Mouse (Mus musculus) neural tube, embryonic 10.5 days (tissue): ENCODE measurements around the gene Opcml.

Source experiments
- DNase-seq: peaks from one replicate; pipeline ENCODE4 v3.0.0-alpha.2; 2017; ENCODE audit warnings: low spot score; ENCODE audit errors: extremely low spot score

The Opcml gene

DNA sequence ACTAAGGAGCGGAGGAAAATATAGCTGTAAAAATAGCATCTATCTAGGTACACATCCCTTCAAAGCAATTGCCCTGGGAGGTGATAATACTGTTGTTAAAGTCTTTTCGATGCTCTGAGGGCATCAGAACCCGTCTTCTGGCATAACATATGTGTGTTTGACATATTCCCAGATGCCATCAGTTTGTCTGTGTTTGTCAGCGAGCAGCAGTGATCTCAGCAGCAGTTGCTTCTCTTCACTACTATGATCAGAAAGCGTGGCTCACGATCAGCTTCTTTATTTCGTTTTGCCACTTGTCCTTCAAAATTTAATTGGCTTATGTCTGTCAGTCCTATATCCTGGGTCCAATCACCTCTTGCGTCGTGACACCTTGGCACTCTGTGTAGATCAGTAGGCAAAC is 447.9 kb downstream of the Opcml start:
- DNase-seq, result no peak

DNA sequence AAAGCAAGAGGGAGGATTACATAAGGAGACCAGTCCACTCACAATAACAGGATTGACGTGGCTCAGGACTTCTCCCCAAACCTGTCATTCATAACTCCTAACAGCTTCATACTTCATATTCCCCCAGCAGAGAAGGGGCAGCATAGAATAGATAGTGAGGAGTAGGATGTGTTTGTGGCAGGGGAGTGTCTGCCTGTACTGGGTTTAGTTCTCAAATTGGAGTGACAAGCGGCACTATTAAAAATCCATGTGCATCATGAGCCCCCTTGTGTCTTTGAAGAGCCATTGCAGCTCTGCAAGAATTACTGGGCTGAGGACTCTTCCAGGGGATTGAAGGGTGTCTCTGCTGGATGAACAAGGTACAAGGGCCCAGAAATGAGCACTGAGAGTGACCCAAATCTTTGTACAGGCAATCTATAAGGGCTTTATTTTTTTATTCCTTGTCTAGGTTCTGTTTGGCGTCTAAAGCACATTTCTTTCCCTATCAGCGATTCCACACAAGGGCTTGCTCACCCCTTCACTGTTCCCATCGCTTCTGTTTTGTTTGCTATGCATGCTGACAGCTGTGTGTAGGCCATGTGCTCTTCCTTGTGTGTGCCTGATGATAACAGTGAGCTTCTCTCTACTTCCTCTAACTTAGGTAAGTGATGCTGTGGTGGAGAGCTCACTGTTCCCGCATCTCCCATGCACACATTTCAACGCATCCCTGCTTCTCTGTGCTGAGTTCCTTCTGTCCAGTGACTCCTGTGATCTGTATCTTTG is 457.3 kb downstream of the Opcml start:
- DNase-seq, result peak; percentile 15

DNA sequence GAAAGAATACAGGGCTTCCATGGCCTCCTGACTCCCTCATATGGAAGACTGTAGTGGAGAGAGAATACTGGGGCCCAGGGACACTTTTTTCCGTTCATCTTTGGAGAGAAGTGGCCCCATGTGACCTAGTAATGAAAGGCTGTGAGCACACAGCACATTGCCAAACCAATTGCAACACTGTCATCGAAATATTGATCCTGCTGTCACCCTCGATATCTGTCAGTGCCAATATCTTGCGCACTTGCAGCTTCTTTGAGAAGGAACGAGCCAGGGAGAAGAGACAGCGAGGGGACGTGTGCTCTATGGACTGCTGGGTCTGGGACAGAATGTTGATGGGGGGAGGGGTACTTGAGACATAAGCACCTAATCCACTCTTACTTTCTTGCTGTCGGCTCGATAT is 460.8 kb downstream of the Opcml start:
- peak; percentile 9 for DNase-seq

DNA sequence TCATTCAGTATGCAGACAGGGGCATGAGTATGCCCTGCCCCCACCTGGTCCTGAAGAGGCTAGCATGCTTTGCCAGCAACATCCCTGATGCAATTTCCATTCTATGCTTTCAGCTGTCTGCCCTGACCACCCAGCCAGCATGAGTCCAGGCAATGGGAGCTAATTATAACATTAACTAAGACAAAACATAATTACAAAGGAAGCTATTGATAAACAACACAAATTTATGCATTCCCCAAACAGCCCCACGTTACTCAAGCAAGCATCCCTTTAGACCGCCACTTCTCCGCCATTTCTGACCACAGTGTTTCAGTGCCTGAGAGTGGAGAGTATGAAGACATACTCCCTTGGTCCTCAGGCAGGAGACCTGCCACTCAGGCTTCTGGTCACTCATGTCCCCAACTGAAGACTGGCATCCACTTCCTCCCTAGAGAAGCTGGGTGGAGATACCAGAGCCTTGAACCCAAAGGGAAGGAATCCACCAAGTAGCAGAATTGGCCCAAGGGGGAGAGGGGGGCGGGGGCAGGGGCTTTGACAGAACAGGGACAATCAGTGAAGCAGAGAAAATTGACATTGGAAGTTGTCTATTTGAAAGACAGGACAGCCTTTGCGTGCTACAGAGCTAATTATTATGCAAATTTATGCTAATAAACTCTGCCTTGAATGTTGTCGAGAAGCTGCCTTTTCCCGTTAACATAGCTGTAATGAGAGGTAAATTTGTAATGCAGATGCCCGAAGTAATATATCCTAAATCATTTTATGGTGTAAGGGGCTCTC is 464.7 kb downstream of the Opcml start:
- DNase-seq, result peak; percentile 11

DNA sequence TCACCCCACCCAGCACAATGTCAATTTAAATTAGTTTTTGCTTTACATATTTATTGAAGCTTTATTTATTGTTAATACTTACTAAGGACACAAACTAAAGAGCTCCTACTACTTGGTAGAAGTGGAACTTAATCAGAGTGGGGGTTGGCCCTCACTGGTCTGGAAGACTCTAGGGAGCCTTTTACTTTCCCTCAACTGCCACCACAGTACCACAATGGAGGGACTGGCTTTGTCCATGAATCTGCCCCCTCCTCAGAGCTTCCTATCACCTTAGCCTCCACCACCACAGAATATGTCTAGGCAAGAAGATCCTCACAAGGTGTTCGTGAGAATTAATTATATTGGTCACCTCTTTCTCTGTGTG is 465.3 kb downstream of the Opcml start:
- no peak for DNase-seq

DNA sequence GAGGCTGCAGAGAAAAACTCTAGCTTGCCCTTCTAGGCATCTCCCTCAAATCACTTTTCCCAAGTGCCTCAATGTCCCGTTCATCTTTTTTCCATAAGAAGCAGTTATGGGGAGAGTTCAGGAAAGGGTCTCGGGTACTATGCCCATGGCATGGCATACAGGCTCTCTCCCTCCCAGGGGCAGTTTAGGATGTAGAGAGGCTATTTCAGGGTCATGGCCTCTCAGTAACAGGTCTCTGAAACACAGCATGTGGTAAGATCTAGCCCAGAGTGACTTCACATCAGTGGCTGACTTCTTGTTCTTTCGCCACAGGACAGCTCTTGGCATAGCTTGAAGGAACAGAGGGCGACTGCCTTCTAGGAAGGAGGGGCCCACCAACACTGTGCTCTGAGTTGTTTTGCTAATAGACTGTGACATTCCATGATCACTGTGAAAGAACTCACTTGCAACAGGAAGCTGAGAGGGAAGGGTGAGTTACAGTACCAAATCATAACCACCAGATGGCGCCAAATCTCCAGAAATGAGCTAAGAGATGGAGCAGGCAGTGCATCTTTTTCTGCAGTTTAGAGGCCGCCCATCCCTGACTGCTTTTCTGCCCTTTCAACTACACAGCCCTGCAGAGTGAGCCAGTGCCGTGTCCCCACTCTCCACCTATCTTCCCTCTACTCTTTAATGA is 470.6 kb downstream of the Opcml start:
- DNase-seq, result peak; percentile 80

DNA sequence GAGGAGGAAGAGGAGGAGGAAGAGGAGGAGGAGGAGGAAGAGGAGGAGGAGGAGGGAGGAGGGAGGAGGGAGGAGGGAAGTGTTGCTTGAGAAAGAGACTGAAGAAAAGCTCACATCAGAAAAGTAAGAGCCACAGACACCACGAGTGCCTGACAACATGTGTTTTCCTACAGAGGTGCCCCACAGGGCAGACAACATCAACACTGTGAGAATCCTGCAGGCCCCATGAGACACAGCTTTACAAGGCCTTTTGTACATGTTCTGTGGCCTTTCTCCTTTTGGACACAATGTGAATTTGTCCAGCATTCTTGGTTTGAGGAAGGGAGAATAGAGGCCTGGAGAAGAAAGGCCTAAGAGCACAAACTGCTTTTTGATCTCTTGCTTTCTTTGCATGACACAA is 471.4 kb downstream of the Opcml start:
- no peak for DNase-seq

DNA sequence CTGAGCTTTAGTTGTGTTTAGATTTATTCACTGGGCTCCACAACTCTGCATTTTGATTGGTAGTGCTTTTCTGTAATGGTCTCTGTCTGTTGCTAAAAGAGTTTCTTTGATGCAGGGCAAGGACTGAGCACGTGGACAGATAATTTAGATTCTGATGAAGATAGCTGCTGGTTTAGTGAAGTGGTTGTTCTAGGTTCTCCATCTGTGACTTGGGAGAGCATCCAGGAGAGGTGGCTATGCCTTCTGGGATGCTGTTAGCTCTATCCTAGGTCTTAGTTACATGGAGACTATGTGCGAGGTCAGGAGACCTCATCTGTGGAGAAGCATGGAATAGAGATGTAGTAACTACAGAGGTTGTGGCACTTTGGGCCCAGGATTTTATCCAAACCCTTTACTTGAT is 472.3 kb downstream of the Opcml start:
- DNase-seq, result no peak

DNA sequence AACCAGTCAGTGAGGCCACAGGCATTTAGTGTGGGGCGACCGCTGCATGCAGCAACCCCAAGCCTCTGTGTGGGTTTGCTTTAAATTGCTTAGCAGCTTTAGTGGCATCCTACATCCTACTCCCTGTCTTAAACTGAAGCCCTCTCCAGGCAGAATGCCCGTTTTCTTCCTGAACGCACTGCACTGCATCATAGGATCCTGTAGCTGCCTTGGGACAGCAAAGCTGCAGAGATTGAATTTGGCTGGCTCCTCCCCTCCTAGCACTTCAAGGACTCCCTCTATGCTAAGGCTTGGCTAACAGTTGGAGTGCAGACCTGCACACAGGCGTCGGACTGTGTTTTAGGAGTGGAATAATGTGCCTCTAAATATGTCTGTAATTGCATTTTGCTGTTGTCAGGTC is 474.2 kb downstream of the Opcml start:
- DNase-seq, result no peak

DNA sequence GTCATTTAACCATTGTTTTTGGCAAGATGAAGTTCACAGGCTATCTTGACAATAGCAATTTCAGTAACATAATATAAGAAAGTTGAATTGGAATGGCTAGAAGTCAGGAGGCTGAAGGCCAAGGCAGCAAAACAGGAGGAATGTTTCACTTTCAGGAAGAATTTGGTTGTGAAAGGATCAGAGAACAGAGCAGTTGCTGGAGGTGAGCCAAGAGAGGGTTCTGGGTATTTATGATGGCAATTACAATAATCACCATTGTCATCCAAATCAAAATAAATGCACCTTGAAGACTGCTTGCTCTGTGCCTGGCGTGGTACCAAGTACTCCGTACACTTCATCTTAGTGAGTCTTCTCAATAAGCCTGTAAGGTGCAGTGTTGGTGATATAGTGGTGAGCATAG is 483.2 kb downstream of the Opcml start:
- no peak for DNase-seq

DNA sequence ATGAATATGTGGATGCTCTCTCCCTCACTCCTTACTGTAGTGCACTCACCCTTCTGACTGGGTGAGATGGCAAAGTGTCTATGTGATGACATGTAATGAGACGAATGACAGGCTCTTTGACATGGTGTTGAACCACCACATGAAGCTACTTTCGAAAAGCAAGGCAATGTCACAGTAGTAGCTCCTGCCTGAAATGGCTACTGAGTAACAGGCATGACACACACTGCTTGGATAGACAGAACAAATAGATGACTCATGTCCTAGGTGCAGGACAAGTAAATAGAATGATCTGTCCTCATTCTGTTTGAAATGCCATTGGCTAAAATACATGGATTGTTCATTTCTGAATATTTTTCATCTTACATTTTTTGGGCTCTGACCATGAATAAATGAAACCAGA is 488.0 kb downstream of the Opcml start:
- DNase-seq, result no peak

DNA sequence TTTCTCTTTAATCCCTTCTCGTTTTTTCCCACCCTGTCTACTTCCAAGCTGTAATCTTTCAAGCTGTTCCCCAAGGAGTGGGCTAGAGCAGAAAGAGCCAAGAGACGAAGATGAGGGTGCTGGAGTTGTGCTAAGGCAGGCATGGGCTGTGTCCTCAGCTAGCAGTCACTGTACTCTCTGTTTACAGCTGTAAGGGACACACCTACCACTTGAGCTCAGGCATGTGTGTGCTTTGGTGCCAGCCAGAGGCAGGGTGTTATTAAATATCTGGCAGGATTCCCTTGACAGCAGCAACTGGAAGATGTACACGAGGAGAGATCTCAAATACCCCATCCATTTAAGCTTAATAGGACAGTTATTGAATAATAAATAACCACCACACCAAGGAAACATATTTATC is 490.4 kb downstream of the Opcml start:
- DNase-seq, result no peak

DNA sequence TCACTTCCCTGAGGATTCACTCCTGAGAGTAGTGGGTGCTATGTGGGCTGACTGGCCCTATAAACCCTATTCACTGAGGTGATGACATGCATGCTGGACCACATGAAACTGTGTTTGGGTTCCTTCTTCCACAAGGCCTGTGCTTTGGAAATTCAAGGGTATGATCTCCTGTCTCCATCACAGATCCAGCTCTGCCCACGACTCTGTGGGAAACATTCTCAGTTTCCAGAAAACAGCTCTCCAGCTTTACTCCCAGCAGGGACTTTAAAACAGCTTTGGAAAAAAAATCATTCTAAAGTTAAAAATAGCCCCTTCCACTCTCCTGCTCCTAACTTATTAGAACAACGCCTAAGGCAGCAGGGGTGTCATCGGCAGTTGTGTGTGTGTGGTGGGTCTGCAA is 491.0 kb downstream of the Opcml start:
- no peak for DNase-seq

DNA sequence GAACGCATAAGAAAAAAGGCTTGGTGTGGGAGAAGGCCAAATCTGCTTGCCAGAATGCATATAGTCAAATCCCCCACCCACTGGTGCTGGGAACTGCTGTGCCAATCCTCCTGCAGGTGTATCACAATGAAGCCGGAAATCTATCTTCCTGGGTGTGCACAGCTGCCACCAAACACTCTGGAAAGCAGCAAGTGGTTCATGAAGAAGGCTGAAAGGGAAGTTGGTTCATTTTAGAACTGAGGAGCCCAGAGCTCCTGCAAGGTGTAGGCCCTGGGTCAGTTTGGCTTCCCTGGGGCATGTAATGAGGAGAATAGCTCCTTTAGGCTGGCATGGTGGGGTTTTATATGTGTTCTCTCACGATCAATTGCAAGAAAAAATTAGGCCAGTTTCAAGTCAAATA is 494.4 kb downstream of the Opcml start:
- no peak for DNase-seq

DNA sequence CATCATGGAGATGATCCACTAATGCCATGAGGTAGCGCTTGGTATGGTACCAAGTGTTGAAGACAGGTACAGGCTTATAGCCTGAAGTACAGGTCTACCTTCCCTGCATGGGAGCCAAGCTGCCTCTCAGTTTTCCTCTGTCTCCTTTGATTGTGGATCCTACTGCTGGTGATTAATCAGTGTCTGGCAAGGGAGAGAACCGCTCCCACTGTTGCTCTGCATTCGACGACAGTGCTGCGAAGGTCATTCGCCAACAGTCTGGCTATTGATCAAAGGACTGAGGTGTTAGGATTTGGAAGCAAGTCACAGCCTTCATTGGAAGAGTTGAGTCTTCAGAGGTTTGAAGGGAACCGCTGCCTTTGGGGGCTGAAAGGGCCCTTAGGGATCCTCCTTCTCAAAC is 495.8 kb downstream of the Opcml start:
- no peak for DNase-seq

DNA sequence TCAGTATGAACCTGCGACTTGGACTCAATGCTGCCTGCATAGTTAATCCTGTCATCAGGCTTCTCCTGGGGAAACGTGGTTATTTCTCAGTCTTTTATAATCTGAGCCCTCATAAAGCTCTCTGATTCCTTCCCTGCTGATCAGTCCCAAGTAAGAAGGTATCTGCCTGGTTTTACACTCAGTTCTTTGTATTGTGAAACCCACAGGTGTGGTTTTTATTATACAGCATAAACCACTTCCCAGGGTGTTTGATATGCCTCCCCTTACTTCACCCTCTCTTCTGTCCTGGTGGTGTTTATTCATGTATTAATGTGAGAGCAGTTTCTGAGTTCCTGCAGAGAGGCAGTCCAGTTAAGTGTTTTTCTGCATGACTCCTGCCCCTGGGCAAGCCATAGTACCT is 496.9 kb downstream of the Opcml start:
- DNase-seq, result no peak

DNA sequence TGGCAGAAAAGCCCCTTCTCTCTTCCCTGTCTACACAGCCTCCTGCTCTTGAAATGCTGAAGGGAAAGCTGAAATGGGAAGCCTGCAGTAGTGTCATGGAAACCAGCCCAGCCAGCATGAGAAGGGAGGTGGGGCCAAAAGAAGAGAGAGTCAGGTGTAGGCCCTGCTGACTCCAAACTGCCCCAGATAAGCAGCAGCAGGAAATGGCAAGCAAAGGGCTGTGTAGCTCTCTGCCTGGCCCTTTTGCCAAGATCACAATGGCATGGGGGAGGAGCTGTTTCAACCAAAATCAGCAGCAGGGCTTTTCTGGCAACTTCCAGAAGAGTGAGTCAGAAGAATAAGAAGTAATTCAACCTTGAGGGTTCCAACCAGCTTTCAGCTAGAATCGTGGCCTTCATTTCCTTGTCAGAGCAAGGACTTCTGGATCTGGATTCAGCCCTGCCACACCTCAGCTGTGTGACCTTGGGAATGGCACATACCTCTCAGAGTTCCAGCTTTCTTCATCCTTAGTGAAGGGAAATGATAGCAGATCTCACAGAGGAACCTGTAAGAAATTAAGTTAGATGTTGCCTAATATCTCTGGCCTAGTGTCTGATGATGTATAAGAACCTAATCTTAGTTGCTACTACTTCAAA is 499.2 kb downstream of the Opcml start:
- DNase-seq, result no peak

DNA sequence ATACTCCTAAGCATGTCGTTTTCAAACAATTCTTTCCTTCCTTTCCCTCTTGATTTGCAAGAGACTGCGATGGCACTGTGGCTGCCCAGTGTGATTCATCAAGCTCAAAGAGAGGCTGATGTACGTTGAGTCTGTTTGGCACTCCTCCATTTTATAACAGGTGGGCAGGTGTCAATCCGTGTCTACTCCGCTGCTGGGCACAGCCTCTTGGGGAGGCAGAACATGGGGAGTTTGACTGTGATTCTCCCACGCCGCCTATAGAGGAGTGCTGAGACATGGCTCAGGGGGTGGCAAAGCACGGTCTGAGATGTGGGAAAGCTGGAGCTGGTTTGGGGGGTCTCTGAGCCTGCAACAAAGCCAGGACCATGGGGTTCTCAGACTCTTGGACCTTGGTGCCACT is 513.1 kb downstream of the Opcml start:
- no peak for DNase-seq

DNA sequence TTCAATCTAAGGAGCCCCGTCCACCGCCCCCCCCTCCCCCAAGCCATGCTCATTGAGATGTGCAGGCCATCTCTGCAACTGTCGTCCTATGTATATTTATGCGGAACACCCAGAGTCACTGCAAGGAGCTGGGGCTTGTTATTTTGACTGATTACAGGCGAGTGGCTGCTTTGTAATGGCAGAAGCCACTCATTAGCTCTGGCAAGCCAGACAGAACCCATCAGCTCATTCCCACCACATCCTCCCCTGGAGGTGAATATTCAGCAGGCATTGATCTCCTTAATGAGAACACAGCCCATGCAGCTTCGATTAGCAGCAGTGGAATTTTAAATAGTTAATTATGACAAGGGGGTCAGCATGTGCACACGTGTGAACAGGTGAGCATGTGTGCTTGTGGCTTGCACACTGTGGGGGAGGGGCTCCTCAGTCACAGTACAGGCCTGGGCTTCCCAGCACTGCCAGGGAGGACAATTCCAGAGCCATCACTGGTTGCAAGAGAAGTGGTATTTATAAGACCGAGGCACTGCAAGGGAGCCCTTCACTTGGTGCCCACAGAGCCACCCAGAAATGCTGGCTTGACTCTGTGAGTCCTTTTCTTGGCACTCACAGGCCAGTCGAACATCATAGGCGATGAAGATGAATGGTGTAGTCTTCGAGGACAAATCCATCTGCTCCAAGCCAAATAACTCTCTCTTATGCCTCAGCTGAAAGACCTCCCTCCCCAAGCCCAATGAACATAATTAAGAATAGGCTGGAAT is 516.0 kb downstream of the Opcml start:
- peak; percentile 13 for DNase-seq

DNA sequence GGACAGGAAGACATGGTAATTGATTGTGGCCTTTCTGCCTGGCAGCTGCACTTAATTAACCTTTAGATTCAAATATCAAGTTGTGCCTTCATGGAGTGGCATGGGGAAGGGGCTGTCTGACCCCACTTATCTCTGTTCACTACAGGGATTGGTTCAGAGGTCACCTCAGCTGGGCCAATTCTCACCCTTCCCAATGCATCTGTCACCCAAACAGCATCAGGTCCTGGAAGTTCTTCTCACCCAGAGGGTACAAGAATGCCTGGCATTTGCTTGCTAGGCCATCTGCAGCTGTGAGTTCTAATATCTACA is 516.5 kb downstream of the Opcml start:
- DNase-seq, result no peak

DNA sequence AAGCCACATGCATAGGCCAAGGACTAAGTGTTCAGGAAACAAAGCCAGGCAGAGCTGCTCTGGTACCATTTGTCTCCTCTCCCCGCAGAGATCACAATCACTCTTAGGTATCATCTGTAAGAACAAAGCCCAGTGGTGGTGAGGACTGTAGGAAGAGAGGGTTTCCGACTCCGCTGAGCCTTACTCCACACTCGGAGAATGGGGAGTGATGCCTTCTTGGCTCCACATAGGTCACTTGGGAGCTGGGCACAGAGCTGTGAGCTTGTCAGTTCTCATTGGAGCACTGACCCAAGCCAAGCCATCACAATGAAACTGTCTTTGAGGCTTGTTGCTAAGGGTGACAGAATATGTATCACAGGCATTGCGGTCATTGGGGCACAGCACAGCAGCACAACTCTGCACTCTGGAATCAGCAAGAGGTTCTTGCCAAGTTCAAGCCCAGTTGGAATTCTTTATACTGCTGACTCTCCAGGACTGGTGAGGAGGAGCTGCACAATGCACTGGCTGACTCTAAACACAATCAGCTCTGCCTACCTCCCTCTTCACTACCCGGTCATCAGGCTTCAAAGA is 517.0 kb downstream of the Opcml start:
- no peak for DNase-seq
